Mouse (Mus musculus): ENCODE results near the gene Cnmd.

Gene Cnmd

DNA sequence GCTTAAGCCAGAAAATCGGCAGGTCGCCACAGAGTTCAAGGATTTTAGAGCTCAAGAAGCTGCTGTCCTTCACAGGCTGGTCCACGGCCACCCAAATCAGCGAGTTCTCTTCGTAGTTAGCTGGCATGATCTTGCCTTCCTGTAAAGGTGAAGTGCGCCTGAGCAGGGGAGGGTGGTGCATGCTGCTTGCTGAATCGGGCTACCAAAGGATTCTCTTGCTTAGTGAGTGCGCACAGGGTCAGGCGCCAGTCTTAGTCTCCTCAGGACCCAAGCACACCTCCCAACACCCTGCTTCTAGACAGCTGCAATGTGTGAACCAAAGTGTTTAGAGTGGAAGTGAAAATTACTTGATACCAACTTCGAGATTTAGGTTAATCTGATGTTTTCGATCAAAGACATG, 16.6 kb downstream of the Cnmd start:
- DNase-seq (ENCODE audit: low spot score), result no peak

DNA sequence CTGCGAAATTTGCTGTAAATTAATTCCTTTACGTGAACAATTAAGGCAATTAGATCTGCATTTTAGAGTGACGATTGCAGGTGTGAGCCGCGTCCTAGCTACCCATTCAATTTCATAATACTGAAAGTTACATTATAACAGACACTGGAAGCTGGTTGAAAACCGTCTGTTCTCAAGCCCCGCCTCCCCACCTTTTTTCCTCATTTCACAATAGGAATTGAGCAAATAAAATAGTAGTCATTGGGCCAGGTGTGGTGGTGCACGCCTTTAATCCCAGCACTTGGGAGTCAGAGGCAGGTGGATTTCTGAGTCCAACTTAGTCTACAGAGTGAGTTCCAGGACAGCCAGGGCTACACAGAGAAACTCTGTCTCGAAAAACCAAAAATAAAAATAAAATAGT, 19.9 kb downstream of the Cnmd start:
- no peak for DNase-seq (ENCODE audit: low spot score)

DNA sequence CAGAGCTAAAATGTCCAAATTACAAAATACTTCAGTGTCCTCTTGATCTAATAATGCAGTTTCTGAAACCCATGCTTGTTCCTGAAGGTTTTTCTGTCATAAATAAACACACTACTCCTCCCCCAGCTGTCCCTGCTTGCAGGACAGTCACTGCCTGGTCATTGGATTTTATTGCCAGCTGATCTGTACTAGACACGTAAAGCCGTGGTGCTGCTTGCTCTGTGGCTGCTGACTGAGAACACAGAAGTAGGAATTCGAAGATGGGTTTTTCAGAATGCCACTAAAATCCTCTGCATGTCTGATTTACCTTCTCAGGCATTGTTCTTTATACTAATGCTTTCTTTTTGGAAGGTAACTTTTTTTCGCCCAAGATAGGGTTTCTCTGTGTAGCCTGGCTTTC, 25.2 kb downstream of the Cnmd start:
- DNase-seq (ENCODE audit: low spot score), result no peak

DNA sequence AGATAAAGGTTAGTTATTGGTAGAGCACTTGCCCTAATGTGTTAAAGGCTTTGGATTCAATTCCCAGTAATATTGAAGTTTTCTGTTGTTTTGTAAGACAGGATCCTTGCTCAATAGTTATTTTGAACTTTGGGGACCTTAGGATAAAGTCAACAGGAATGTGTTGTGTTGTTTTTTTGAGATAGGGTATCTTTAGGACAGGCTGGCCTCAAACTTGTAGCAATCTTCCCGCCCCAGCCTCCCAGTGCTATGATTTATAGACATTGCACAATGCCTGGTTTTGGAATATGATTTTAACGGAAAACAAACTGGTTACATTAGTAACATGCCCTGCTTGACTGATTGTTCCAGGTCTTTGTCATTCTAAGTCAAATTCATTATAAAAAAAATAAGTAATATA, 28.8 kb downstream of the Cnmd start:
- DNase-seq (ENCODE audit: low spot score), result no peak

DNA sequence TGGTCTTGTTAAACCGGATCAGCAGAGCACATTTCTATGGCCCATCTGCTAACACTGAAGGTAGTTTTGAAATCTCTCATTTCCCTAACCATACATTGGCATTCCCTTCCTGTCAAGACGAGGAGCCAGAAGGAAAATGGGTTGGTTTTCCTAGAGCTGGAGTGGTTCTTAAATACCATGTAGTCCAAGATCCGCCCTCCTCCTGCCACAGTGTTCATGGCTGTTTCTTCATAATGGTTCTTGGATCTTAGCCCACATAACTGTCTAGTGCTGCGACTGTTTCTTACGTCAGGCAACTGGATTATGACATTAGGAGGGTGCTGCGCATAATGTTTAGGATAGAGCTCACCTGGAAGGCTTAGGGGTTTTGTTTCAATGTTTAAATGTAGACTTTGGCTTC, 29.6 kb downstream of the Cnmd start:
- no peak for DNase-seq (ENCODE audit: low spot score)

DNA sequence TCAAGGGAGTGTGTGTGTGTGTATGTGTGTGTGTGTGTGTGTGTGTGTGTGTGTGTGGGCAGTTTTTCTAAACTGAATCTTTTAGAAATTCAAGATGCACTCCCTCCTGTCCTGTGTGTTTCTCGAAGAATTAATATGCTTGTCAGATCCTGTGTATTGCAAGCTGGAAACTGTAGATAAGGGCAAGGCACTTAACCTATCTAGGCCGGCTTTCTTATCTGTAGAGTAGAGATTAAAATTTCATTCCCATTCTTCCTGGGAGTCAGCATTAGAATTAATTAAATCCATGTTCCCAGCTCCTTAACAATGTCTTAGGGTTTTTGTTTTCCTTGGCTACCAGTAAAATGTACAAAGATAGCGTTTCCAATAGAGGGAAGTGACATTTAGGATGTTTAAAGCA, 40.8 kb downstream of the Cnmd start:
- no peak for DNase-seq (ENCODE audit: low spot score)

DNA sequence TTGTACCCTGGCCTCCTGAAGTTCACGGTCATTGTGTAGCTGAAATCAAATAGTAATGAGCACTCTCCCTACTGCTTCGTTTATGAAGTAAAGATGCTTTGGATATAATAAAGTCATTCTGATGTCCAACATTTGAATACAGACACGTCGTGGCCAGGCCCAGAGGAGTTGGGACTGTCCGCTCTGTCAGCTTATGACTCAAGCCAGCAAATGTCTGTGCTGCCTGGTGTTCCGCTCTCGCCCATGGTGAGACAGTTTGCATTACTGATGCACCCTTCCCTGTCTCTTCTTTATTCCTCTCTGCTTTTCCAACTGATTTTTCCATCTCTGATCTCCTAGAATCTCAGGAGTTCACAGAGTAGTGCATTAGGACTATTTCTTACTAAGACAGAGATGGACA, 42.2 kb downstream of the Cnmd start:
- no peak for DNase-seq (ENCODE audit: low spot score)

DNA sequence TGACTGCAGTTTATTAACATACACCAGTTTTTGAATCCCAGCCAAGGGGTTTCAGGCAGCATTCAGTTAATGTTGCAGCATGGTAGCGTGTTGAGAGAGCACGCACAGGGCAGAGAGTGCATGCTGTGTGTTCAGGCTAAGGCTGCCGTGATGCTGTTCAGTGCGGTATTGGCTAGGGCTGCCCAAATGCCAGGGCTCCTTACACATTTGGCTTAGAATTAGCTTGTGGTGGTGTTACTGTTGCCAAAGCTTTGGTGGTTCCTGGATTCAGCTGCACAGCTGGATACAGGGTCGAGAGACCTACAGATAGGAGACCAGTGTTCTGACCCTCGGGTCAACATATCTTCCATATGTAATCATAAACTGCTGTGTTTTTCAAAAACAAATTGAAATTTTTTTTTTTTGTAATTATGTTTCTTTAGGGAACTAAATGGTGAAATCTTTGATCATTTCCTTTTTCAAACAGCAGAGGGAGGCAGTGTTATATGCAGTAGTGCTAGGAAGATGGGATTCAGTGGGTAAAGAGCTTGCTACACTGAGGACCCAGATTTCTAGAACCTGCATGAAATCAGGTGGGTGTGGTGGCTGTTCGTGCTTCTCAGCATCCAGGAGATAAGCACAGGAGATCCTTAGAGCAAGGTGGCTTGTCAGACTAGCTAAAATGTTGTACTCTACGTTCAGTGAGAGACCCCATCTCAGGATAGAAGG, 44.7 kb downstream of the Cnmd start:
- no peak for DNase-seq (ENCODE audit: low spot score)

DNA sequence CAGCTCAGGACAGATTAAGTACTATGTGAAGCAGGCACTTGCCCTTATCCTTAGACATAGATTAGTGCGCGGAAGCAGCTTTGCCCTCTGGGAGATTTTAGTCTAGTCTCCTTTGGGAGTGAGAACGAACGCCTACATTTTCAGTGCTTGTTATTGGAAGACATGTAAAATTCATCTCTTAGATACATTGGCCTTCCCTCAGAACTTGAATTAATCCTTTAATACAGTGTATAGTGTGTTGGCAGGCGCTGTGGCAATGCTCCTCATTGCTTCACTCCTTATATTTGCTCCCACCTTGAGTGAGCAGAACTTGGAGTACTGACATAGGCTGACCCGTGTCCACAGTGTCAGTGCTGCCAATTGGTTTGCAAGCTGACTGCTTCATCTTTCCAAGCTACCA, 53.7 kb downstream of the Cnmd start:
- DNase-seq (ENCODE audit: low spot score), result no peak

DNA sequence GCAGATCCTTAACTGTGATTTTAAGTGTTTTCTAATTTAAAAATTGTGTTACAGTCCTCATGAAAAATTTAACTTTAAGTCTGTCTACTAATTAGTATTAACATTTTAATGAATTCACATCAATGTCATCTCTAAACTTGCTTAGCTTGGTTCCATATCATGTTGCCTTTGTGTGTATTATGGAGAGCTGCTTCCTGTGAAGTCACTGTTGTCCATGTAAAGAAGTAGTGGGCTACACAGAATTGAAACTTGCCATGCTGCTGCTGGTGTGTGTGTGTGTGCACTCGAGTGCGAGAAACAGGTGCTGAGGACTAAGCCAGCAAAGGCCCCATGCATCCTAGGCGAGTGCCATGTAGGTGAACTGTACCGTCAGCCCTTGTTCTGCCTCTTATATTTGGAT, 54.6 kb downstream of the Cnmd start:
- no peak for DNase-seq (ENCODE audit: low spot score)

DNA sequence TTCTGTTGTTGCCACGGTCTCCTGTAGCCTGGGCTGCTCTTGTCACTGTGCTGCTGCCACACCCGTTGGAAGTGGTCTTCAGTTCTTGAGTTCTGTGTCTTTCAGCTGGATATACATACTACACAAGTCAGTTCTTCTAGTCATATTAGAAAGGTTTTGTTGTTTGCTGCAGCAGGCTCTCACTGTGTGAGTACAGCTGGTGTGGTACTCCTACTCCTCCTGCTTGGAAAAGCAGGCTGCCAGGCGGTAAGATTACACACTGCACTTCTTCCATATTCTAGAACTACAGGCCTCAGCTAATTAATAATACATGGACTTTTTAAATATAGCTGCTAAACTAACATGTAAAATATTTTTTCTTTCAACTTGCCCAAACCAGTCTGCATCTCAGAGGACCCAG, 55.1 kb downstream of the Cnmd start:
- DNase-seq (ENCODE audit: low spot score), result no peak

DNA sequence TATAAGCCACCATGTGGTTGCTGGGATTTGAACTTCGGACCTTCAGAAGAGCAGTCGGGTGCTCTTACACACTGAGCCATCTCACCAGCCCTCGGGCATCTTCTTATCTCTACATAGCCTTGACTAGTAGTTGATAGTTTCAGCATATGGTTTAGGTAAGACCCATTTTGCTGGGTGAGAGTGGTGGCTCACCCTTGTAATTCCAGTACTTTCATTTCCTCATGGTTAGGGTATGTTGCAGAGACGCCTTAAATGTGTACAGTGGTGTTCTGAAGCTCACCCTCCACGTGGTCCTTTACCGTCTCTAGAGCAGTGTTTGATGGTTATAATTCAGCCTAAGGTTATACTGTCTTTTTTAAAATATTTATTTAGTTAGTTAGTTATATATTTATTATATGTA, 55.6 kb downstream of the Cnmd start:
- DNase-seq (ENCODE audit: low spot score), result no peak

DNA sequence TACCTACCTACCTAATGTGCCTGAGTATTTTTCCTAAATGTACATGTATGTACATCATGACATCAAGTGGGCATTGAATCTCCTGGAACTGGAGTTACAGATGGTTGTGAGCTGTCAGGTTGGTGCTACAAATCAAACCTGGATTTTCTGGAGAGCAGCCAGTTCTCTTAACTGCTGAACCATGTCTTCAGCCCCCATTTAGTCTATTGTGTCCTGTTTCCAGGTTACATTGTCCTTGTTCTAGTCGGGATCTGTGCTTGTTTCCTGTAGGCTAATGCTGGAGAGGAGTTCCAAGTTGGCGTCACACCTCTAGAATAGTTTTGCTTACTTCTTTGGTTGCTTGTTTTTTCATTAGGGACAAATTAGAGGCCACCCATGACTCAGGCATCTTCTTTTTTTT, 56.1 kb downstream of the Cnmd start:
- no peak for DNase-seq (ENCODE audit: low spot score)

DNA sequence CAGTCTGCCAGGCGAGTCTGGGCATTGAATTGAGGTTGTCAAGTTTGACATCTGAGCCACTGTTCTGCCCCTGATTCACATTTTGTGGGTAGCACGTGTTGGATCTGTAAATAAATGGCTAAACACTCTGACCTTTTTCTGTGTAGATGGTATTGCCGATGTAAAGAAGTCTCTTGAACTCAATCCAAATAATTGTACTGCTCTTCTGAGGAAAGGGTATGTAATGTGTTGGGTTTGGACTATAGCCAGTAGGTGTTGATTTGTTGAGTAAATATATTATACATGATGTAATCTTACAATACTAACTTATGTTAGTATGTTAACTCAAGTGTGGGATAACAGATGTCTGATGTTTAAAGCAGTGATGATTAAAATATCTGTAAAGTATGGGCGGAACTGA, 65.4 kb downstream of the Cnmd start:
- no peak for DNase-seq (ENCODE audit: low spot score)

DNA sequence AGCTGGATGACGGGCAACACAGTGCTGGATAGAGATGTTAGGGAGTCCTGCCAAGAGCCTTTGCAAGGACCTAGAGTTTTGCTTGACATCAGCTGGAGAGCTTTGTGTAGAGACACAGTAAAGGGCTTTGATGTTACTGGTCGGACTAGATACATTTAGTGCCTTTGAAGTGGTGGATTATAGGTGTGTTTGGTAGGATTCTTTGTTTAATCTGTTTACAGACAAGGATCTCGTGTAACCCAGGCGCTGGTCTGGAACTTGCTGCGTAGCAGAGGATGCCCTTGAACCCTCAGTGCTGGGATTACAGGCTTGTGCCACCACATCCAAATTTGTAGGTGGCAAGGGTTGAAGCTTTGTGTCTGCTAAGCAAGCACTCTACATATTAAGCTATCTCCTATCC, 67.9 kb downstream of the Cnmd start:
- no peak for DNase-seq (ENCODE audit: low spot score)

DNA sequence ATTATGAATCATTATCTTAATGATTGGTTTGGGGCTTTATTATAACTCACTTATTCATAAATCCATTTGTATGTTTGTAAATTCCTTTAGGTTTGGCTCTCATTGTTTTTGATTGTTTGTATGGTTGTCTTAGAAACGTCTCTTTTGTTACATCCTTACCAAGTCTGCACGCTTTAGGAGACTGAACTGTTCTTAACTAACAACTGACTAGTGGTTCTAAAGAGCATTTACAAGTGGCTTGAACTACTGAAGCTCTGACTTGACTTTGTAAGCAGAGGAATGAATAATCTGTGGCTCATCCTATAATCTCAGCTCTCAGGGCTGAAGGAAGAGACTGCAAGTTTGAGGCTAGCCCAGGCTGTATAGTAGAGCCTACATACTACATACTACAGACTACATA, 70.4 kb downstream of the Cnmd start:
- DNase-seq (ENCODE audit: low spot score), result no peak

DNA sequence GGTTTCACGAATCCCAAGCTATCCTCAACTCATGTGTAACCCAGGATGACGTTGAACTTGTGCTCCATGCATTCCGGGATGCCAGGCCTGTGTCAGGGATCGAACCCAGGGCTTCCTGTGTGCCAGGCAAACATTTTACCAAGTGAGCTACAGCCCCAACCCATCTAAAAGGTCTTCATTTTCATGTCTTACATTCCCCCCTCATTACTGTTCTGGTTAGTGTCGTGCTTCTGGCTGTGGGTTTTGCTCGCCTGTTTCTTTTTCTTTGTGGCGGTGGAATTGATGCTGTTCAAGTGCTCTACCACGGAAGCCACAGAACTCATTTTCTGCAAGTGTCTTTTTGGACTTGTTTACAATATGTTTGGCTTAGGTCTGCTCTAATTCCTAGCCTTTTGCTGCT, 71.1 kb downstream of the Cnmd start:
- DNase-seq (ENCODE audit: low spot score), result no peak

DNA sequence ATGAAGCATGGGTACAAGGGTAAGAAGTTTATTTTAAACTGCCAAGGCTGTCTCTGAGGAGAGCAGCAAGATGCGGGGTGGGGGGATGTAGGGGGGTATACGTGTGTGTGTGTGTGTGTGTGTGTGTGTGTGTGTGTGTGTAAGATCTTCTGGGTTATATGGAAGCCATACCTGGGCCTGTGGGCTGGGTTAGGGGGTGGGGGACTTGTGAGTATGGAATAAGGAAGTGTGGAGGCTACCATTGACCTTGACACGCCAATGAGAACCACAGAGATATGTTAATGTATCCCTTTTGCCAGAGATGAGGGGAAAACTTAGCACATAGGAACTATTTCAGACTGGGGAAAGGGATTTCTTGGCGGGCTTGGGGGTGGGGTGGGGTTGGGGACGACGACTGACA, 72.6 kb downstream of the Cnmd start:
- DNase-seq (ENCODE audit: low spot score), result no peak

DNA sequence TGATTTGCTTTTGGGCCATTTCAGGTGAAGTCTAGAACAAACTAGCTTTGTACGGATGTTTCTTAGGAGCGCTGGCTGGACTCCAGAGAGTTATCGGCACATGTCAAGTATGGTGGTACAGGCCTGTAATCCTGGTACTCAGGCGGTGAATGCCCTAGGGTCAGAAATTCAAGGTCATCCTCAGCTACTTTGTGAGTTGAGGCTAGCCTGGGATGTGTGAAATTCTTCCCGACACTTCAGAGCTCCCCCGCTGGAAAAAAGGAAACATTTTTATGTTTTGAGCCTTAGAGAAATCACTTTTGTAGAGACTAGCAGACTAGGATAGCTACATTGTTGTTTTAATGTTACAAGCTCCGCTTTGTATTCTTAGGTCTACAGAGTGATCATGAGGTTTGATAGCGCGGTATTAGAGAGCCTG, 73.4 kb downstream of the Cnmd start:
- DNase-seq (ENCODE audit: low spot score), result no peak

DNA sequence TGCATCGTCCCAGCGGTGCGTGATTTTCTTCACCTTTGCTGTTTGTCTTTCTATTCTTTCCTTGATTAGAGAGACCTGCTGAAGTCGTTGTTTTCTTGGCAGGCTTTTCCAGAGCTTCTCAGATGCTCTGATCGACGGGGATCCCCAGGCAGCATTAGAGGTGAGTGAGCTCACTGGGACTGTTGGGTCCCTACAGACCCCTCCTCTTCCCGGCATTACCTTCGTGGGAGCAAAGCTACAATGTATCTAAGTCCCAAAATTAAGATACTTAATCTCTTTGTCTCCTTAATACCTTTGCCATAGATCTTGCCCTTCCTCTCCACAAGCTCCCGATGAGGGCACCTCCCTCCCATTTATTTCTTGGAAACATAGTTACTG, 74.1 kb downstream of the Cnmd start:
- DNase-seq (ENCODE audit: low spot score), result no peak
